Mouse (Mus musculus) brain, embryonic 14.5 days (tissue): Measurements from ENCODE around the gene Slc35g2.

Experiments
- CTCF ChIP-seq: fragments of 200-500 bp; IDR thresholded peaks from 2 replicates; pipeline ENCODE4 v1.5.1; 2012; ENCODE audit warnings: inconsistent platforms, mild to moderate bottlenecking, moderate library complexity, borderline replicate concordance; ENCODE audit not compliant: insufficient read depth, insufficient read length; ENCODE audit errors: extremely low read depth
- POLR2A ChIP-seq: fragments of 200-500 bp; IDR thresholded peaks from 2 replicates; pipeline ENCODE4 v1.6.1; 2012; ENCODE audit warnings: mild to moderate bottlenecking, inconsistent platforms, borderline replicate concordance; ENCODE audit not compliant: poor library complexity, insufficient read depth, insufficient read length, severe bottlenecking; ENCODE audit errors: extremely low read depth

GRCm38 (mm10) chr9:100605985-100606554, 35.2 kb upstream of the Slc35g2 start:
- TF ChIP-seq CTCF (no peak), POLR2A (no peak)
